Mouse (Mus musculus) cerebellum, adult 2 months (tissue): Measurements from ENCODE around the gene Stk19. TPM values are rescaled to one million over a fixed set of nuclear protein-coding genes. Genes with fewer than 3 reads are reported as not detected.
"Not testable (repeated sequence)": the region's sequence is repeated elsewhere in the genome, so short reads cannot be mapped to it uniquely, and the experiment has no call there.

Source experiments
- DNase-seq, 2 experiments: peaks; one replicate each; pipeline ENCODE4 v3.0.0; 2021
- H3K27ac ChIP-seq: fragments of 200-500 bp; 2 replicates; pipeline ENCODE4 v1.5.1; 2012; ENCODE audit warnings: low read length, control low read depth, inconsistent platforms; ENCODE audit not compliant: insufficient read depth
- H3K27me3 ChIP-seq: fragments of 200-500 bp; 2 replicates; pipeline ENCODE4 v1.6.1; 2012; ENCODE audit warnings: inconsistent platforms, mild to moderate bottlenecking, low read length, moderate library complexity; ENCODE audit not compliant: control insufficient read depth, insufficient read depth
- H3K4me1 ChIP-seq: fragments of 200-500 bp; 2 replicates; pipeline ENCODE4 v1.6.1; 2011; ENCODE audit warnings: low read length; ENCODE audit not compliant: control insufficient read depth, insufficient read depth
- H3K4me3 ChIP-seq: fragments of 200-500 bp; replicated peaks from 2 replicates; pipeline ENCODE3; 2011; ENCODE audit warnings: mild to moderate bottlenecking, low read depth, low read length, control low read depth; ENCODE audit not compliant: insufficient read depth
- CTCF ChIP-seq: fragments of 200-500 bp; IDR thresholded peaks from 2 replicates; pipeline ENCODE4 v1.5.1; 2011; ENCODE audit warnings: low read depth, mild to moderate bottlenecking, control low read depth, low read length, moderate library complexity, borderline replicate concordance; ENCODE audit not compliant: insufficient read depth
- POLR2A ChIP-seq: fragments of 200-500 bp; IDR thresholded peaks from 2 replicates; pipeline ENCODE4 v1.6.1; 2011; ENCODE audit warnings: low read length, control low read depth, borderline replicate concordance; ENCODE audit not compliant: insufficient read depth
- WGBS: fragments of 180-500 bp; shearing (Covaris S2); methylation state at CpG from one replicate; pipeline ENCODE4 v1.1.7; 2018; 5-methylcytosine and 5-hydroxymethylcytosine counted together
- polyA plus RNA-seq: library from polyadenylated mRNA; depleted of rRNA; stranded (reverse); fragments of >200 nt; gene quantifications from 2 replicates; pipeline ENCODE4 v1.2.3, GENCODE M21; 2012

Gene Stk19
- polyA plus RNA-seq, 1 experiment = 52.9 TPM

DNA sequence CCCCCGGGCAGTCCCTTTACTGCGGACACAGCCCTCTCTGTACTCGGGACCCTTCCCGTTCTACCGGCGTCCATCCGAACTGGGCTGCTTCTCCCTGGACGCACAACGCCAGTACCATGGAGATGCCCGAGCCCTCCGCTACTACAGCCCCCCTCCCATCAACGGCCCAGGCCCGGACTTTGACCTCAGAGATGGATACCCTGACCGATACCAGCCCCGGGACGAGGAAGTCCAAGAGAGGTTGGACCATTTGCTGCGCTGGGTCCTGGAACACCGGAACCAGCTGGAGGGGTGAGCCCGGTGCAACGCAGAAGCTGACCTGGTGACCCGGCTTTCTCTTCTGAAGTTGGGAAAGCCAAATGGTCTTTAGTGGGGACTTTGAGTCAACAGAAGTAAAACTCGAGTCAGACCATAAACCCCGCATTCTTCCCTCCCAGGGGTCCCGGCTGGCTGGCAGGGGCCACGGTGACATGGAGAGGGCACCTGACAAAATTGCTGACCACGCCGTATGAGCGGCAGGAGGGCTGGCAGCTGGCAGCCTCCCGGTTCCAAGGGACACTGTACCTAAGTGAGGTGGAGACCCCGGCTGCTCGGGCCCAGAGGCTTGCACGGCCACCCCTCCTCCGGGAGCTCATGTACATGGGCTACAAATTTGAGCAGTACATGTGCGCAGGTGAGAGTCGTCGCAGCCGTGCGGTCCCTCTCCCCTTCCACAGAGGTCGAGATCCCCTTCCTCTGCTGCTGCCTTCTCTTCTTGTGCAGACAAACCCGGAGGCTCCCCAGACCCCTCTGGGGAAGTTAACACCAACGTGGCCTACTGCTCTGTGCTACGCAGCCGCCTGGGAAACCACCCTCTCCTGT lies 949 bp upstream of the Stk19 start:
- Histone ChIP-seq H3K27ac (peak overlapping the region; percentile 33; the same call in 1 of the 2 replicates), H3K27me3 (no peaks in the 10 kb centered on the region), H3K4me1 (peaks cover 13% of the 10 kb centered on the region; the same call in 1 of the 2 replicates), H3K4me3 (peak overlapping the region; percentile 98)
- WGBS = 25% methylated on average over 43 of the region's 43 CpGs
- no peak for TF ChIP-seq CTCF
- no peak for TF ChIP-seq POLR2A
- DNase-seq = peak in 1 of 2 experiments; percentile 38

DNA sequence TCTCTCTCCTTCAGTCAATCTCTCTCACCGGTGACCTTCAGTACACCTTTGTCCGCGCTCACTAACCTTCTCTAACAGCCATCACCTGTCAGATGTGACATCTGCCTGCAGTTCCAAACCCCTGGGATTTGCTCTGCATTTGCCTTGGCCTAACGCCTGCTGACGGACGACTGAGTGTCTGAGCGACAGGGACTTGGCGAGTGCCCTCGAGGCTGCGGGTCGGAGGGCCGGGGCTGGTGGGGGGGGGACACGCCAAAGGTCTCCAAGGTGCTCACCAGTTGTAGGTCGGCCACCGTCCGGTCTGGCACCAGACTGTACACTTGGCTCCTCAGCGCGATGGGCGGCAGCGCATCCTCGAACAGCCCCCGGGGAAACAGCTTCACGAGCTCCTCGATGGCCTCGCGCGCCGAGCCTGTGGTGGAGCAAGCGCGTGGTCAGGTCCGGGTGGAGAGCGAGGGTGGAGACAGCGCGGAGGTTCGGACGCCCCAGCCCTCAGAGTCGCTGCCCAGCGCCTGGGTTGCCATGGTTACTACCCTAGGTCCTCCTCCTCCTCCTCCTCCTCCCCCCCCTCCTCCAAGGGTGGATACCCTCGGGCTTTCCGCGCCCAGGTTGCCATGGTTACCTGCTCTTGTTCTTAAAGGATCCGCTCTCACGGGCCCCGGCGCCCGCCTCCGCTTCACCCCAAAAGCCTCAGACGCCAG lies 440 bp downstream of the Stk19 start:
- no peak for DNase-seq

DNA sequence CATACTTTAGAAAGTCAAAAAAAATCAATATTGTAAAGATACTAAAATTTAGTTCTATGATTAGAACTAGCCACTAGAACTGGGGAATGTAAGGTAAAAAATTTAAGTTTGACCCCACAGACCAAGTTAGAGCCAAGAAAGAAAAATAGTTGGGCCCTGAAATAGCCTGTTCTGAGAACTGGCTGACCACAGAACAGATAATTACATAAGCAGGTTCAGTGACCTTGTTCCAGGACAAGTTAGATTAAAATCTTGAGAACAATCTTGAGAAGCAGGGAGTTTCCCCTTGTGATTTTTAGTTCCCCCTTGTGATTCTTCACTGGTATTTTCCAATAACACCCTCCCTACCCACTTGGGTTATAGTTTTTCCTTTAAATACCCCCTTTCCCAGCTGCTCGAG lies 6.0 kb downstream of the Stk19 start:
- not testable (repeated sequence) for H3K4me1 ChIP-seq, H3K27me3 ChIP-seq, DNase-seq, H3K4me3 ChIP-seq, H3K27ac ChIP-seq
- WGBS = 94% methylated on average over 1 of the region's 1 CpGs

More for the DNA sequence above, 440 bp downstream of the Stk19 start:
- Histone ChIP-seq H3K4me1 (peaks cover 13% of the 10 kb centered on the region; the same call in 1 of the 2 replicates), H3K4me3 (peak overlapping the region; percentile 98), H3K27ac (0 out of 2 replicates have a peak overlapping the region, but pooled peaks have one; percentile 6), H3K27me3 (no peaks in the 10 kb centered on the region)
- 2% methylated on average over 48 of the region's 48 CpGs for WGBS
- no peak for TF ChIP-seq CTCF
- no peak for TF ChIP-seq POLR2A

DNA sequence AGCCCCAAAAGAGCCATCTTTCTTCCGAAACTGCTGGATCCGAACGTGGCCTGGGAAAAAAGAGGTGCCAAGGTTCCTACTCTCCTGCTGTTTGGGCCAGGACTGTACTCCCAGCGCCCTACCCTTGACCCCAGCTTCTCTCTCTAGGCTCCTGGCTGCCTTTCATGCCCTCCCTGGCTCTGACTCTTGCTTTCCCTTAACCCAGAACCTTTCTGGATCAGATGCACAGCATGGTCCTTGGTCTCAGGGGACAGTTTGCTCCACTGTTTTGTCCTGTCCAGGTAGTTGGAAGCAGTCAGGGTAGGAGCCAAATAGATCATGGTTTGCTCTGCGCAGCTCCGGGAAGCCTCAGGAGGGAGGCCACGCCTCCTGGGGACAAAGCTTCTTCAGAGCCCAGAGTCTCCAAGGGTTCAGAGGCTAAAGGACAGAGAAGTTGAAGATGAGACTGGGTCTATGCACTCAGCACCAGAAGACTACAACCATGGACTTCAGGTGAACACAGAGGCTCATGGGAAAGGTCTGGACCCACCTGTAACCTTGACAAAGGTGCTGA lies 21.9 kb downstream of the Stk19 start:
- Histone ChIP-seq H3K4me1 (no peaks in the 10 kb centered on the region), H3K27ac (no peak overlapping the region), H3K4me3 (no peak overlapping the region), H3K27me3 (no peaks in the 10 kb centered on the region)
- no peak for DNase-seq
- 71% methylated on average over 7 of the region's 7 CpGs for WGBS
- no peak for TF ChIP-seq POLR2A
- no peak for TF ChIP-seq CTCF

DNA sequence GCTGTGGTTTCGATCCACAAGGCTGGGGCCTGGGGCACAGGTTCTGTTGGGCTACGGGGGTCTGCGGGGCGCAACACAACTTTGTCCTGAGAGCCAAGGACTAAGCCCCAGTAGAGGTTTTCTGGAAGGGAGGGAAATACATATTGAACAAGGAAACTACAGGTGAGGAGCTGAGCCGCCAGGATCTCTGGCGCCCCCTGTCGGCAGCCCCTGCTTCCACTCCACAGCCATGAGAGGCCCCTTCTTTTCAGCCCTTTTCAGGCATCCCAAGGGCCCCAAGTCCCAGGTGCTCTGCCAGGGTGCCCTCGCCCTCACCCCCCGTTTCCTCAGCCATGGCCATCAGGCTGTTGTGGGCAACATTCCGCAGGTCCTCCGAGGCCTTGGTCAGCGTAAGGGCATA lies 23.0 kb downstream of the Stk19 start:
- DNase-seq = peak in 1 of 2 experiments; percentile 48

DNA sequence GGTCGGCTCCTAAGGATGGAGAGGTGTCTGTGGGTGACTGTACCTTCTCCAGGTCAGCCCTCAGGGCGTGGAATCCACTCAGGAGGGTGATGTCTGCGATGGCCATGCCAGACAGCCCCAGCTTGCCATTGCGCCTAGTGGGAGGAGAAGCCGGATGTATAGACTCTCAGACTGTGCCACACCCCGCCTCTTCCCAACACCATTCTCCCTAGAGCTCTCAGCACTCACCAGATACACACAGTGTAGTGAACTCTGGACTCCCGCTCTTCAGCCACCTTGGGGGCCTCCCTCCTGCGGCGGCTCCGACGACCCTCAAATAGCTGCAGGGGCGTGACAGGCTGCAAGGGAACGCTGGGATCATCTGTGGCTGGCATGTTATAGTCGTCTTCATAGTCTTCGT lies 25.5 kb downstream of the Stk19 start:
- Histone ChIP-seq H3K27me3 (no peaks in the 10 kb centered on the region), H3K4me1 (no peaks in the 10 kb centered on the region), H3K27ac (no peak overlapping the region), H3K4me3 (no peak overlapping the region)
- TF ChIP-seq CTCF (no peak), POLR2A (no peak)
- no peak for DNase-seq
- WGBS = 76% methylated on average over 15 of the region's 15 CpGs

More for the DNA sequence above, 23.0 kb downstream of the Stk19 start:
- H3K27me3 ChIP-seq, H3K27ac ChIP-seq, H3K4me1 ChIP-seq, H3K4me3 ChIP-seq: not testable (repeated sequence)
- peak; percentile 66 for TF ChIP-seq CTCF
- 67% methylated on average over 12 of the region's 12 CpGs for WGBS

DNA sequence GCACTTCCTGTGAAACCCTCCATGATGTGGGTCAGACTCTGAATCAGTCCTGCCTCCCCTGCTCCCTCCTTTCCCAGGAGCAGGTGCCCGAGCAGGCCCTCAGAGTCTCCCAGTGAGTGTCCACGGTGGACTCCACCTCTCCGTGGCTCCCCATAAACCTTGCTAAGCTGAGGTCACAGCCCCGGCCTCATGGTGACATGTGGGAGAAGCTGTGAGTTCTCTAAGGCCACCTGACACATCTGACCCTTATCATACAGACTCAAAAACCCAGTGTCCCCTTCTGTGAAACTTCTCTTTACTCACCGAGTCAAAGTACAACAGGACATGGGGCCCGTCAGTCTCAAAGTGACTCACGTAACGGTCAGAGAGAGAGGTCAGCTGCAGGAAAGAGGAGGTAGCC lies 25.9 kb downstream of the Stk19 start:
- WGBS = 84% methylated on average over 8 of the region's 8 CpGs
- H3K27ac ChIP-seq, H3K27me3 ChIP-seq, H3K4me3 ChIP-seq, H3K4me1 ChIP-seq, DNase-seq: not testable (repeated sequence)

DNA sequence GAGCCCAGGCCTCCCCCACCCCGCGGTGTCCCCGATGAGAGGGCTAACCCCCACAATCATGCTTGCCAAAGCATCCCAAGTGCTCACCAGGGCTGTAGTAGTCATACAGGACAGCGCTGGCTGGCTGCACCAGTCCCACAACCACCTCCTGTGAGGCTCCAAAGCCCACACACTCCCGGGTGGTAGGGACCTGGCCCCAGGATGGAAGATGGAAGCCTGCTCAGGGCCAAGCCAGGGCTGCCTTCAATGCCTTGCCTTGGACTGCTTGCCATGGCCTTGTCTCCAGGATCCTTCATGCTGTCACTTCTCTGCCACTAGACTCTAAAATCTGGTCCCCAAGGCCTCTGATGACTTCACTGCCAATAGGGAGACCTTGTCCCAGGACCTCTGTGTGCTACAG lies 26.3 kb downstream of the Stk19 start:
- not testable (repeated sequence) for H3K27ac ChIP-seq, H3K27me3 ChIP-seq, DNase-seq, H3K4me1 ChIP-seq, H3K4me3 ChIP-seq
- 86% methylated on average over 5 of the region's 5 CpGs for WGBS
